Mouse (Mus musculus): ENCODE measurements at regions not wholly inside any gene's neighbourhood (a gene's known extent, or its start where the extent isn't known, plus 50 kb on each side); places are given as distances from the start of the nearest gene placed in this dataset.
A peak's percentile ranks its signal among the peaks of the same experiment; 100 is the strongest.

DNA sequence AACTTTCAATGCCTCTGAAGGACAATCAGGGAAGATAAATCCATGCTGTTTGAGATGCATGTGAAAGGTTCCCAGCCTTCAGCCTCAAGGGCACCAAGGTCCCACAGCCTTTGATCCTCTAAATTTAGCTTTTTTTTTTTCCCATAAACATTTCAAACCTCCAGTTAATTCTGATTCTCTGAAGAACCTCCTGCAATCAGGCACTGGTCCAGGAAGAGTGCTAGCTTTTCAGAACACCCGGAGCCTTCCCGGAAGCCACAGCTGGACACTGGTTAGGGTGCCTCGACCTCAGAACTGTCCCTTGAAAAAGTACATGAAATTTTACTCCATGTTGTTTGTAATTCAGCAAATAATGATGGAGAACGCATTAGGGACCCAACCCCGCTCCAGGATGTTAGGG lies 348.9 kb downstream of the Prdm2 start:
- peak; percentile 14 for DNase-seq (ENCODE audit: low spot score)

- no peak for DNase-seq (ENCODE audit: low spot score)
Observed at GRCm38 (mm10) chr4:142860441-142860840, 352.4 kb downstream of the Prdm2 start.

GRCm38 (mm10) chr4:142856626-142857025 lies 356.2 kb downstream of the Prdm2 start:
- peak; percentile 48 for DNase-seq (ENCODE audit: low spot score)

DNA sequence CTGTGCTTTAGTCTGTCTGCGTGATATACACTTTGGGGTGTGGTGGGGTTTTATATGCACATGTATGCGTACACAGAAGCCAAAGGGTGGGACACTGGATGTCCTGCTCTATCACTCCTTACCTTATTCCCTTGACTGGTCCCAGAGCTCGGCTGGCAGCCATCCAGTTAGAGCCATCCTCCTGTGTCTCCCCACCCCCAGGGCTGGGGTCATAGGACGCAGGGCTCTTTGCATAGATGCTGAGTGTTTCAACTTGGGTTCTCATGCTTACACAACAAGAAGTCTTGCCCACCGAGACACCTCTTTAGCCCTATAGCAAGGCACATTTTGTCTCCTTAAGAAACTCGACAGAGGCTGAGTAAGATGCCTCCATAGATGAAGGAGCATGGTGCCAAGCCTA lies 357.2 kb downstream of the Prdm2 start:
- no peak for DNase-seq (ENCODE audit: low spot score)

- no peak for DNase-seq (ENCODE audit: low spot score)
Observed at GRCm38 (mm10) chr4:142853924-142854323, 358.9 kb downstream of the Prdm2 start.

- peak; percentile 27 for DNase-seq (ENCODE audit: low spot score)
Observed at GRCm38 (mm10) chr4:142845066-142845696, 367.6 kb downstream of the Prdm2 start.

DNA sequence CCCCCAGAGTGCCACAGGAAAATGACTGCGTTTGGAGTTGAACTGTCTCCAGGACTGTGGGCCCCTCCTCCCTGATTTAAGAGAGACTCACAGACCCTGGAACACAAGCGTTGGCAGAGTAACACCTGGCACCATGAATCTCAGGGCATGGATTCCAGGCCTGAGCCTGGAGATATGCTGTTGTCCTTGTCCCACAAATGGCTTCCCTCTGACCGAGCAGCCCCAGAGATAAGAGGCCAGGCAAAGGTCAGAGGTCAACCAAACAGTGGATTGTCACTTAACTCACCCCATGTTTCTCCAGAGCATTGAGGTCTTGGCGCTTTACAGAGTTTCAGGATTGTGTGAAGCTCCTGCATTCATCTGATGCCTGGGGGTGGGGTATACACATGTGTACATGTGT lies 373.3 kb downstream of the Prdm2 start:
- DNase-seq (ENCODE audit: low spot score), result no peak

DNA sequence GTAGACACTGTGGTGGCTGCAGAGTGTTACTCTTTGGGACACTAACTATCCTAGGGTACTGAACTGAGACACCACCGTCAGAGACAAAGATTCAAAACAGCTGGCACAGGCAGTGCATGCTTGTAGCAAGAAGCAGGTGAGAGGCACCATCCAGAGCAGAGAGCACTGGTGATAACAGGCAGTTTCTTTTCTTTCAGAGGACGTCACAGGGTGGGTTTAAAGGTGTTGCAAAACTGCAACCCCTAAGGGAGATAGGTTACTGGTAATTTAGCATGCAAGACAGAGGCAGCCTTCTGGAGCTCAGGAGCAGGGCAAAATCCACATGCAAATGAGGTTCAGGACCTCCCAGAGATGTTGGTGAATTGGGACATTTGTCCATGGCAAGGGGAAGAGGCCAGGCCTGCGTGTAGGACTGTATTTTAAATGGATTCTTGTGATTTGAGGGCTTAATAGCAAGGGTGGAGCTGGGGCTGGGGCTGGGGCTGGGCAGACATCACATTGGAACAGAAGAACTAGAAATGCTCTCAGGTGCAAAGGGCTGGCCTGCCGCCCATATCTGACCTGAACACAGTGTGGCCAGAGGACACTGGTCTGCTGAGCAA lies 374.3 kb downstream of the Prdm2 start:
- DNase-seq (ENCODE audit: low spot score), result no peak

DNA sequence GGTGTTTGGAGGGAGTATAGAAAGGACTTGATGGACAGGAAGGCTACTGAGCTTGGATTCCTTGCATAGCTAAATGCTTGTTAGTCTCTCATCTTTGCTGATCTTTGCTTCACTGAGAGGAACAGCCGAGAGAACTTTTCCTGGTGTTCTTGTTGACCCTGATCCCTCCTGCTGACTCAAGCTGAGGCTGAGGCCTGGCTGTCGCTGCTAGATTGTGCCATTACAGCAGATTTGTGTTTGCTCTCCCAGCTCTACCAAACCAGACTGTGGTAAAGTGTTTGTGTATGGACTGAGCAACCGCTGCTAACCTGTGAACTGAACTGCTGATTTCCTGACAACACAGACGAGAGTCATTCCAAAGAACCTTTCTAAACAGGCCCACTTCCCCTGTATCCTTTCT lies 375.2 kb downstream of the Prdm2 start:
- DNase-seq (ENCODE audit: low spot score), result no peak

DNA sequence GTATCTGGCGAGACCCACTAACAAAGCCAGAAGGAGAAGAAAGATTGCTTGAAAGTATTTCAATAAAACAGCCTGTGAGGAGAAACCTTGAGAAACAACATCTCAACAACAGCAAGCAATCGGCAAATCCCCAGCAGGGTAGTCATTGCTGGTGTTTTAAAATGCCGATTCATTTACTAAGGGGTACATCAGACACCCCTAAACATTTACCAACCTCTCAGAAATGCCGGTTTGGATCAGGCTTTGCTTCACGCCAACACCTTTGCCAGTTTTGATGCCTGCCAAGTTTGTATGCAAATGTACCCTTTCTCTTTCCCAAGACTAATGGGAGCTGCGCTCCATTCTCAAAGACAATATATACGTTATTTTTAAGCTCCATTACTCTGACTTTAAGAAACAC lies 383.1 kb downstream of the Prdm2 start:
- no peak for DNase-seq (ENCODE audit: low spot score)

DNA sequence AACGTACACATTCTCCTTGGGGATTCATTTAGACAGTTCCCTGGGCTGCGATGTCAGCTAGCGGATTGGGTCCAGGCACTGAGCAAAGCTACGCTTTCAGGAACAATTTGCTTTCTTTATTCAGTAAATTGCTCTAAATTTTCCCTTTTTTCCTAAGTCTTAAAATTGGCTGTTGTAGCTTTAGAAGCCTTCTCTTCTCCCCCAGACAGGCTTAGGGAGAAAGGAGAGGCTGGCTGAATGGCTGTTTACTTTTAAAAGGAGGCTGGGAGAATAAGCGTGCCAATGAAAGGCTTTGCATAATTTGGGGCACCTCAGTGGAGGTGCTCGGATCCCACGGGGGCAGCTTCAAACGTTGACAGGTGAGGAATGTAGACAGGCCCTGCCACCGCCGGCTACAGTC lies 383.8 kb downstream of the Prdm2 start:
- DNase-seq (ENCODE audit: low spot score), result no peak

DNA sequence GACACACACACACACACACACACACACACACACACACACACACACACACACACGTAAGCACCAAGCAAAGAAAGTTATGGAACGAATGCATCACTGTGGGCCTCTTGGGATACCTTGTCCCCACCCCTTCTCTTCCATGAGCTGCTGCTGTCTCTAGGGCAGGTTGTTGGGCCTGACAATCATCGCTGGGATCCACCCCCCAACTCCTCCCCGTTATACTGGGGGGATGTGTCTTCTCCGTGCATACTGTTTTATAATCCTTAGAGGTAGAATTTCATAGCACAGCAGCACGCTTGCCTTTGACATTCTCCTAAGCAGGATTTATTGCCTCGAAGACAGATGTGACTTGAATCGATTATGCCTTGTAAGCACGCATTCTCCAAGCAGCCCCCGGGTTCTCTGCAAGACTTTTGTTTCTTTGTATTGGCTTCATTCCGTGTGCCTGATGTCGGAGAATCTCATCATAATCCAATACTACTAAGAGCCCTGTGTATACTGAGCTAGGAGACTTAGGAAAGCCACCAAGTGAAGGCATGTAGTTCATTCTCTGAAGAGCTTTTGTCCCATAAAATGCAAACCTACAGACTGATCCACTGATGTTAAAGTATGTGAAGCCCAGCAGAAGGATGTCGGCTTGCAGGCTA lies 386.4 kb downstream of the Prdm2 start:
- DNase-seq (ENCODE audit: low spot score), result no peak

DNA sequence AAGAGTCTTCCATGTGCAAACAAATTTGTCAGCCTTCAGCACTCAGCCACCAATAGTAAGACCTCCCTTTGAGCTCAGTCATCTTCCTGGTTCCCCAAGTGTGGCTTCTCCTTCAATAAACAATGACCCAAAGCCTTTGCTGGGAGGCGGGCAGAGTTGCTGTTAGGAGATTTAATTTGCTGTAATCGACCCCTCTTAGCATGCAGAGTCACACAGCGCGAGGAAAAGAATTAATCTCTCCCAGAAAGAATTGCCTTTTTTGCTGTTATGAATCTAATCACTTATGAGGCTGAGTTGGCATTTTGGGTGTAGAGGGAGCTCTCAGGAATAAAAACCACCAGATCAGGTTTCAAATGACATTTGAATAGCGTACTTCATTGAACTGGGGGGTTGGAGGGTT lies 387.0 kb downstream of the Prdm2 start:
- DNase-seq (ENCODE audit: low spot score), result no peak

DNA sequence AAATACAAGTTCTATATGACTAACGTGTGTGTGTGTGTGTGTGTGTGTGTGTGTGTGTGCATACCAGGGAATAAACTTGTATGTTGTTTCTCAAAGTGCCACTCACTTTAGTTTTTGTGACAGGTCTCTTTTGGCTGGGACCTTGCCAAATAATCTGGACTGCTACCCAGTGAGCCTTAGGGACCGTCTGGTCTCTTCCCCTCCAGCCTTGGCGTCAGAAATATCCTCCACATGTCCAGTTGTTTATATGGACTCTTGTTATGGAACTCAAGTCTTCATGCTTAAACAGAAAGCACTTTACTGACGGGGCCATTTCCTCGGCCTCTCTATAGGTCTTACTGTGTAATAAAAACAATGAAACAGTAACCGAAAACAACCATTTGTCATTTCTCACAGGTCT lies 394.4 kb downstream of the Prdm2 start:
- no peak for DNase-seq (ENCODE audit: low spot score)

DNA sequence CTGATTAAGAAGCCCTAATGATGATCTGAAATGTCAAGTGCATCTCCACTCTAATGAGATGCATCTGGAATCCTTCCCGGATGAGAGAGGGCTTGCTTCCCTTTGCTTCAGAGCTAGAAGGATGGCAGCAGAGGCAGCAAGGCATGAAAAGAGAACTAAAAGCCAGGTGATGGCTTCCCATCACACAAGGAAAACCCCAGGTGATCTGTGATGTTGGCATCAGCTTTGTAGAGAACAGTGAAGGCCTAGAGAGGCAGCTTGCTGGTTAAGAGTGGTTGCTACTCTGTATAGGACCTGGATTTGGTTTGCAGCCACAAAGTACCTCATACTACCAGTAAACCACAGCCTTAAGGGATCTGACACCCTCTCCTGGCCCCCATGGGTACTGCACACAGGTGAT lies 395.8 kb downstream of the Prdm2 start:
- no peak for DNase-seq (ENCODE audit: low spot score)

DNA sequence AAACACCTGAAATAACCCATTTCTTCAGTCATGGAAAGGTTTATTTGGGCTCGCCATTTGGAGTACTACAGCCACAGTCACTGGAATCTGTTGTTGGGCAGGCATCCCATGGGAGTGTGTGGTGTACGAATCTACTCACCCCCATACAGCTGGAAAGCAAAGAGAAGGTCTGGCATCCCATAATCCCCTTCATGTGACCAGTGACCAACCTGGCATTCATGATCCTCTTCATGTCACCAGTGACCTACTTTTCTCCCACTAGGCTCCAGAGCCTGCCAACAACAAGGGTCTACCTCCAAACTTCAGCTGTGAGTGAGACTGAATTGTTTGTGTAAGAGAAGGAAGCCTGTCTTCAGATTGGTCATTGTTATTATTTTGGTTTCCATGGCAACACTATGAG lies 409.0 kb downstream of the Prdm2 start:
- DNase-seq (ENCODE audit: low spot score), result no peak

- no peak for DNase-seq (ENCODE audit: low spot score)
Observed at GRCm38 (mm10) chr4:142799291-142799690, 413.5 kb downstream of the Prdm2 start.

DNA sequence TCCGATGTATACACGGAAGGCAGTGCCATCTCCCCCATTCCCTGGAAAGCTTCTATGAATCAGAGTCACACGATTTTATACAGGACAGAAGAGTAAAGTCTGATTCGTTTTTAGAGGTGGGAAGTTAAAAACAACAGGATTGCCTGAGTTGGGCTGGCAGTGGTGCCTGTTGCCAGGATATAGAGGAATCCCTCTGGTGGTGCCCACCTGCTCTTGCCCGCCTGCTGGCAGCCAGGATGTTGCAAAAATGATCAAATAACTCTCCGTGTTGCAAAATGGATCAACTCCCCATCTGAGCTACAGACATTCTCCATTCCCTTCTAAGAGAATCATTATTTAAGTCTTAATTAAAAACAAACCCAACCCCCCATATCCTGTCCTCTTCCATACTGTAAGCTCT lies 414.0 kb downstream of the Prdm2 start:
- DNase-seq (ENCODE audit: low spot score), result no peak

- DNase-seq (ENCODE audit: low spot score), result no peak
Observed at GRCm38 (mm10) chr4:142792606-142792970, 420.2 kb downstream of the Prdm2 start.

DNA sequence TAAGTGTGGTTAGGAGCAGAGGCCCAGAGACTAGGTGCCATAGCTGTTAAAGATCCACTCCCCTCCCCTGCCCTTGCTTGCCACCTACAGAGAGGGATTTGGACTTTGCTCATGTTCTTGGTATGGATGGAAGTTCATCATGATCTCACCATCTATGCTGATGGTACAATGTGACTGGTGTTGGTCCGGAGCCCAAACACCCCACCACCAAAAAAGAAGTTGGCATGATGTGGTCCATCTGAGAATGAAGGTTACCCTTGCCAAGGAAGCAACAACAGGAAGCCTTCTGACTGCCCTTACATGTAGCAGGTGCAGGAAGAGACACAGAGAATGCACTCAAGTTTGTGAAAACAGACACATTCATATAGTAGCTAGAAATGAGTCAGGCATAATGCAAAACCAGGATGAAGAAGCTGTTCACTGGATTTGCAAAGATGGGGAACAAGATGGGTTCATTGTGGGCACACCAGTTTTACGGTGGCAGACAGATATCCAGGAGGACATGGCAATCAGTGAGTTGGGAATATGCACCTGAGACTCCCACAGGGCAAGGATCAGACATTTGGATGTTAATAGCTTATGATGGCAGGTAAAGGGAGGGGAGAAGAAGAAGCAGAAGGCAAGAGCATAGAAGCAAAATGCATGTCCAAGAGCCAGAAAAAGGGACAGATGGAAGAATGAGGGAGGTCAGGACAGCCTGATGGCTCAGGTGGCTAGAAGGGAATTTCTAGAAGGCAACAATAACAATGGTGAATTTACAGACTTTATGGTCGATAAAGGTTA lies 420.8 kb downstream of the Prdm2 start:
- no peak for DNase-seq (ENCODE audit: low spot score)

- peak; percentile 35 for DNase-seq (ENCODE audit: low spot score)
Observed at GRCm38 (mm10) chr4:142789048-142789447, 423.7 kb downstream of the Prdm2 start.

GRCm38 (mm10) chr4:142785386-142785785 lies 427.4 kb downstream of the Prdm2 start:
- DNase-seq (ENCODE audit: low spot score), result peak; percentile 38
